Mouse (Mus musculus) spleen, adult 18-20 months (tissue): ENCODE measurements around the gene Gm10053.
A peak's percentile ranks its signal among the peaks of the same experiment; 100 is the strongest.

Source experiments
- DNase-seq, 2 experiments: peaks; one replicate each; pipeline ENCODE4 v3.0.0; 2022; ENCODE audit warnings: mixed read lengths in 2 of 2

Gm10053 gene

DNA sequence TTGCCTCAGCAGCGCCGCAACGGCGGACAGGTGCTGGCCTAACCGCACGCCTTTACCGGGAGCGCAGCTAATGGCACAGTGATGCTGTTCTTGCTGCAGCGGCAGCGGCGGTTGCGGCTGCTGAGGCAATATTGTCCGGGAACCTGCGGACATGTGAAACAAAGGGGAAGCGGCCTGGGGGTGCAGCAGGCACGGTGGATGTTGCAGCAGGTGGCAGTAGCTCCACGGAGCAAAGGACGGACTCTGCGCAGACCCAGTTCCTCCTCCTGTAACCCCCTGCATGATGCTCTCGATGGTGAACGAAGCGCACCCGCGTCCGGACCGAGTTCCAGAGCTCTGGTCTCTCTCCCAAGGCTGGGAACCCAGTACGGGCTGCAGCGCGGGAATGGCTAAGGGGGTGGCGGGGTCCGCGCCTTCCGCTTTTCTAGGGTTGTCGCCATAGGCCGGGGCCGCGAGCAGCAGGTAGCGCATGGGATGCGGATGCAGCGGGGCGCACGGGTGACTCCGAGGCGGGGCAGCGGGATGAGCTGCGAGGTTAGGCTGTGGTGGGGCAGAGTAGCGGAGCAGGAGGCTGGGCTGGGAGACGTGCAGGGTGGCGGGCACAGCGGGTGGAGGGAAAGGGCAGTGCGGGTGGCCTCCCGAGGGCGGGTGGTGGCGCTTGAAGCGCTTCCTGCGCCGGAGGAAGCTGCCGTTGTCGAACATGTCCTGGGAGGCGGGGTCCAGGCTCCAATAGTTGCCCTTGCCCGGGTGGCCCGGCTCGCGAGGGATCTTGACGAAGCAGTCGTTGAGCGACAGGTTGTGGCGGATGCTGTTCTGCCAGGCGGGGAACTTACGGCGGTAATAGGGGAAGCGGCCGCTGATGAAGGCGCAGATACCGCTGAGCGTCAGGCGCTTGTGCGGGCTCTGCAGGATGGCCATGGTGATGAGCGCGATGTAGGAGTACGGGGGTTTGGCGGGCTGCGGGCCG is 24.4 kb downstream of the Gm10053 start:
- DNase-seq: peak in 1 of 2 experiments; percentile 30

DNA sequence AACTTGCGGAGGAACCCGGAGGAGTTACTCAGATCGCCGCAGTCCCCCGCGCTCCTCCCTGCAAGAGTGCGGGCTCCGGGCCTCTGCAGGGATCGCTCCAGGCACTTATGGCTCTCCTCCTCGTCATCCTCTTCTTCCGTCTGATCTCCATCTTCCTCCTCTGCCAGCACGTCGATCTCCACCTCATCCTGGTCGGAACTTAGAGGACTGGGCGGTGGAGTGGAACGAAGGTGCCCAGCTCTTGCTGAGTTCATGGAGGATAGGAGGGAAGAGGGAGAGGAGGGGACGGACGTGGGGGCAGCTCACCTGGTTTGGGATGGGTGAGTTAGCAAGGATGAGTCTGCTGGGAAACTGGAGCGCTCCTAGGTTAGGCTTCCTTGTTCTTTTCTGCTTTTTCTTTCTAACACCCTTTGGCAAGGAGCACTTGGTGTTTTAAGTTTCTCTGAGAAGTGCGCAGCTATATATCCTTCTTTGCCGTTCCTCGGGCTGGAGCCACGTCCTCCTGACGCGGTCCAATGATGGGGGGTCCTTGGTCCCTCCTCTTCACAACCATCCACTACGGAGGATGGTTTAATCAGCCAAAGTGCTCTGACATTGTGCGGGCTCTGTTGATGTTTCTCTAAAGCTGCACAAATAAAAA is 25.2 kb downstream of the Gm10053 start, which contains the start of gene Foxd4:
Gene Foxd4, minus strand, starts transcription at position 617 of the 640 bp plus-strand sequence.
- DNase-seq: no peak

DNA sequence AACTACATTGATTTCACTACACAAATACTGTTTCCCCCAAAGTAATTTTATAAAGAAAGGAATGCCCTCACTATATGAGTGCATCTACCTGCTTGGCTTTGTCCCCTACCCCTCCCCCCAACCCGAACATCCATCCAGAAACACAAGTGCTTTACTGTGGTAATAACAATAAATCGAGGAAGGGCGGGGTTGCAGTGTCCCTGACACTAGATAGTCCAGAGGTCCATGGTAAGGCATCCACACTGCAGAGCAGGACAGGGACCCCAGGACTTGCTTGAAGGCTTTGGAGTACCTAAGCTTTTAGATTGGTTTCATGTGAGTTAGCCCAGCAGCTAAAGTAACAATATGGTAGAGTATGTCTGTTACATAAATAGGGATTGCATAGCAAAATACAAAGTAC is 26.2 kb downstream of the Gm10053 start:
- no peak for DNase-seq

DNA sequence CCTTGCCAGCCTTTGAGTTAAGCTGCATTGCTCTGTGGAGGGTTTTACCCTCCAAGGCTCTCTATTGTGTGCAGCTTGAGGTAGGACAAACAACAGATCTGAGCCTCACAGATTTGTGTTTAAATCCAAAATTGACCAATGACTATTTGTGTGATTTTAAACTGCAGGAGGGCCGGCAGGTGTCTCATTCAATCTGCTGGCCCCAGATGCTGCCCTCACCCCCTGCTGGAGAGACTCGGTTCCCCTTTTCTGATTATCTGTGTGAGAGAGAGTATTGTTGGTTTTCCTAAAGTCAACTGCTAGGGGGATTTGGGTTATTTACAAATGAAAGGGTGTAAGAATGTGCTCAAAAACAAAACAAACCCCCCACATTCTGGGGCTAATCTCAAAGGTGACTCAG is 26.8 kb downstream of the Gm10053 start:
- DNase-seq: no peak

DNA sequence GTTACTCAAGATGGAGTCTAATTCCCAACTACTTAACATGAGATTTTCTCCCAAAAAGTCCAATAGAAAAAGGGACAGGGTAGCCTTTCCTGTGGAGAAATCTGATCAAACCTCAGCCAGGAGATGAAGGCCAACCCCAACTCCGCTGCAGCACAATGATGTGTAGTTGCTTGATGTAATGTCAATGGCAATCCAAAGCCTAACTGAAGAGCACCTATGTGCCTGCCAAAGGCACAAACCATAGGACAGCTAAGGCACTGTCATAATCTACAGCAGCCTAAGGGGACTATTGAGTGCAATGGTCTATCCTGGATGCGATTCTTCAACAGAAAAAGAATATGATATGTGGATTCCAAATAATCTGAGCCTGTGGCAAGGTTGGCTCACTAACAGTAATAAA is 27.3 kb downstream of the Gm10053 start:
- DNase-seq: no peak

DNA sequence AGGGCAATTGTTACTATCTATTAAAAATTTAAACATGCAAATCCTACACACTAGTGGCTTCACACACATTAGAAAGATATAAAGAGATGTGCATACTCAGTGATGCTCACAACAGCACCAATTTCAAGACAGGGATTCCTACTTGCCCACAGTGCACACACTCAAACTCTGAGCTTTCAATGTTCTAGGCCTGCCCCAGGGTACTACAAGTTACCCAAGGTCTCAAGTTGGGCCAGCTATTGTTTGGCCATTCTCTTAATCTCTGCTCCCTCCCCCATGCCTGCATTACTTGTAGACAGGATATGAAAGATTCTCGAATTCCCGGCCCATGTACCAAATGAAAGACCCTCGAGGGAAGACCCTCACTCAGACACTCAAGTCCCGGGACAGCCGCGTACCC is 32.2 kb downstream of the Gm10053 start:
- DNase-seq: no peak

DNA sequence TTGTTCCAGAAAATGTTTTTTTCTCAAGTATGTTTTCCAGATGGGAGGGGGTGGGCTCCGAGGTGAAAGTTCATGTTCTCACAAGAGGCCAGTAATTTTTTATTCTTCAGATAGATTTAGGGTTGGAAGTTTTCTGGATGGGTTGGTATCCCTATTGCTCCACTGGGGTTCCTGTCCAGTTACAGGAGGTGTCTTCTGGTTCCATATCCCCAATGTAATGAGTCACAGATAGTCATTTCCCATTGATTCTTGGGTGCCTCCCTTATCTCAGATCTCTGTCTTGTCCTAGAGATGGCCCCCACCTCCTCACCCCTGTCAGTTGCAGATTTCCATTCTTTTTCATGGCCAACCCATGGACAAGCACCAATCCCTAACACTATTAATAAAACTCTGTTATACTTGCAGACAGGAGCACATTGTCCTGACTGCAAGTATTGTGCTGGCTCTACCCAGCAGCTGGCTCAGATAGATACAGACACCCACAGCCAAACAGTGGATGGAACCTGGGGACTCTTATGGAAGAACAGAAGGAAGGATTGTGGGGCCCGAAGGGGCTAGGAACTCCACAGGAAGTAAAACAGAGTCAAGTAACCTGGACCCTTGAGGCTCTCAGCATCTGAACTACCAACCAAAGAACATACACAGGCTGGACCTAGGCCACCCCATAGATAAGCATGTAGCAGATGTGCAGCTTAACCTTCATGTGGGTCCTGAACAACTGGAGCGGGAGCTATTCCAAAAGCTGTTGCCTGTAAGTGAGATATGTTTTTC is 33.1 kb downstream of the Gm10053 start:
- no peak for DNase-seq

DNA sequence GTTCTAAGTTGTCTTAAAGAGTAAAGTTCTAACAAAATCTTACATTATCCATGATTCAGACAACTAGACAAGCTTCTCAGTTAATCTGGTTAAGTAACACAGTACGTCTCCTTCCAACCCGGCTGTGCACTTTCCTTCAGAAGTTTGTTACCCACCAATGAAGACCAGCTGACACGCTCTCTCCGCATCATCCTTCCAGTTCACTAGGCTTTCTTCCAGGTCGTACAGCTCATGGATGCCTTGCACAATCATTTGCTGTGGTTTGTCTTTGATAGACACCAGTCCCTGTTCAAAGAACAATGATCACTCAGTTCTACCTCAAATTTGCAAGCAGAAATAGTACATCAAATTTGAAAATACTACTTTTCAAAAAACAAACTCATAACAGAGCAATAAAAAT is 45.4 kb downstream of the Gm10053 start:
- DNase-seq: no peak
